Mouse (Mus musculus): Measurements from ENCODE around the gene Hhatl. TPM values are rescaled to one million over a fixed set of nuclear protein-coding genes. Genes with fewer than 3 reads are reported as not detected.

Hhatl gene
- not detected in 2 replicates for polyA plus RNA-seq (2012; ENCODE audit: insufficient read depth, low replicate concordance)

- Histone ChIP-seq H3K4me3 (replicated peaks) (no peak within 1 kb of the TSS), H3K9me3 (no peaks in the 10 kb centered on the region), H3K4me1 (peaks cover 3% of the 10 kb centered on the region; the same call in 1 of the 2 replicates), H3K36me3 (replicated peaks; ENCODE audit: low read length) (no peaks in the 10 kb centered on the region), H3K27me3 (replicated peaks) (peaks cover 91% of the 10 kb centered on the region)
- TF ChIP-seq FLI1 (IDR thresholded peaks at IDR 0.05; ENCODE audit: low read length) (no peak), GATA1 (IDR thresholded peaks at IDR 0.05; ENCODE audit: borderline replicate concordance, low read length) (no peak)
Observed at GRCm38 (mm10) chr9:121791757-121792521, at the start of gene Hhatl. Gene Hhatl, minus strand, starts transcription at chr9:121792507.

GRCm38 (mm10) chr9:121839622-121839965, 47.3 kb upstream of the Hhatl start:
- Histone ChIP-seq H3K27me3 (replicated peaks) (peaks cover 63% of the 10 kb centered on the region), H3K4me1 (peaks cover 26% of the 10 kb centered on the region), H3K9me3 (peaks cover 47% of the 10 kb centered on the region), H3K36me3 (replicated peaks; ENCODE audit: low read length) (peaks cover 7% of the 10 kb centered on the region), H3K4me3 (replicated peaks) (peak overlapping the region; percentile 89)
- no peak for TF ChIP-seq GATA1 (IDR thresholded peaks at IDR 0.05; ENCODE audit: borderline replicate concordance, low read length)
- TF ChIP-seq FLI1 (IDR thresholded peaks at IDR 0.05; ENCODE audit: low read length) = no peak

- Histone ChIP-seq H3K4me3 (replicated peaks) (peak within 1 kb of the TSS; percentile 89), H3K4me1 (peaks cover 26% of the 10 kb centered on the region), H3K9me3 (peaks cover 51% of the 10 kb centered on the region), H3K27me3 (replicated peaks) (peaks cover 67% of the 10 kb centered on the region), H3K36me3 (replicated peaks; ENCODE audit: low read length) (peaks cover 6% of the 10 kb centered on the region)
- TF ChIP-seq FLI1 (IDR thresholded peaks at IDR 0.05; ENCODE audit: low read length) = no peak
- TF ChIP-seq GATA1 (IDR thresholded peaks at IDR 0.05; ENCODE audit: borderline replicate concordance, low read length) = no peak
Observed at GRCm38 (mm10) chr9:121838829-121839621, 46.7 kb upstream of the Hhatl start, which contains the start of gene Ccdc13. Gene Ccdc13, minus strand, starts transcription at chr9:121839461.

- H3K27me3 ChIP-seq (replicated peaks) = peaks cover 77% of the 10 kb centered on the region
- peaks cover 49% of the 10 kb centered on the region for H3K9me3 ChIP-seq
- TF ChIP-seq GATA1 (IDR thresholded peaks at IDR 0.05; ENCODE audit: borderline replicate concordance, low read length) = no peak
- TF ChIP-seq FLI1 (IDR thresholded peaks at IDR 0.05; ENCODE audit: low read length) = no peak
- H3K4me1 ChIP-seq = peaks cover 30% of the 10 kb centered on the region
- no peaks in the 10 kb centered on the region for H3K36me3 ChIP-seq (replicated peaks; ENCODE audit: low read length)
- H3K4me3 ChIP-seq (replicated peaks) = no peak overlapping the region
Observed at GRCm38 (mm10) chr9:121838008-121838407, 45.7 kb upstream of the Hhatl start.

GRCm38 (mm10) chr9:121833825-121834224, 41.5 kb upstream of the Hhatl start:
- H3K27me3 ChIP-seq (replicated peaks) = peaks cover 70% of the 10 kb centered on the region
- no peak overlapping the region for H3K4me3 ChIP-seq (replicated peaks)
- TF ChIP-seq GATA1 (IDR thresholded peaks at IDR 0.05; ENCODE audit: borderline replicate concordance, low read length) (no peak), FLI1 (IDR thresholded peaks at IDR 0.05; ENCODE audit: low read length) (no peak)
- H3K36me3 ChIP-seq (replicated peaks; ENCODE audit: low read length) = no peaks in the 10 kb centered on the region
- peaks cover 31% of the 10 kb centered on the region for H3K4me1 ChIP-seq
- H3K9me3 ChIP-seq = peaks cover 46% of the 10 kb centered on the region

GRCm38 (mm10) chr9:121830956-121831293, 38.6 kb upstream of the Hhatl start:
- Histone ChIP-seq H3K36me3 (replicated peaks; ENCODE audit: low read length) (no peaks in the 10 kb centered on the region), H3K4me1 (peaks cover 24% of the 10 kb centered on the region; the same call in 1 of the 2 replicates), H3K4me3 (replicated peaks) (no peak overlapping the region), H3K9me3 (peaks cover 20% of the 10 kb centered on the region), H3K27me3 (replicated peaks) (peaks cover 71% of the 10 kb centered on the region)
- TF ChIP-seq GATA1 (IDR thresholded peaks at IDR 0.05; ENCODE audit: borderline replicate concordance, low read length) = no peak
- TF ChIP-seq FLI1 (IDR thresholded peaks at IDR 0.05; ENCODE audit: low read length) = no peak

GRCm38 (mm10) chr9:121830243-121830955, 38.1 kb upstream of the Hhatl start:
- no peak for TF ChIP-seq FLI1 (IDR thresholded peaks at IDR 0.05; ENCODE audit: low read length)
- TF ChIP-seq GATA1 (IDR thresholded peaks at IDR 0.05; ENCODE audit: borderline replicate concordance, low read length) = no peak
- Histone ChIP-seq H3K27me3 (replicated peaks) (peaks cover 70% of the 10 kb centered on the region), H3K4me1 (peaks cover 20% of the 10 kb centered on the region; the same call in 1 of the 2 replicates), H3K4me3 (replicated peaks) (no peak overlapping the region), H3K36me3 (replicated peaks; ENCODE audit: low read length) (no peaks in the 10 kb centered on the region), H3K9me3 (peaks cover 19% of the 10 kb centered on the region)

- TF ChIP-seq GATA1 (IDR thresholded peaks at IDR 0.05; ENCODE audit: borderline replicate concordance, low read length) (no peak), FLI1 (IDR thresholded peaks at IDR 0.05; ENCODE audit: low read length) (no peak)
- peaks cover 17% of the 10 kb centered on the region; the same call in 1 of the 2 replicates for H3K4me1 ChIP-seq
- peaks cover 23% of the 10 kb centered on the region for H3K9me3 ChIP-seq
- H3K27me3 ChIP-seq (replicated peaks) = peaks cover 79% of the 10 kb centered on the region
- no peaks in the 10 kb centered on the region for H3K36me3 ChIP-seq (replicated peaks; ENCODE audit: low read length)
- H3K4me3 ChIP-seq (replicated peaks) = no peak overlapping the region
Observed at GRCm38 (mm10) chr9:121829270-121829992, 37.1 kb upstream of the Hhatl start.

GRCm38 (mm10) chr9:121828314-121828713, 36.0 kb upstream of the Hhatl start:
- H3K9me3 ChIP-seq = peaks cover 13% of the 10 kb centered on the region
- H3K27me3 ChIP-seq (replicated peaks) = peaks cover 78% of the 10 kb centered on the region
- TF ChIP-seq FLI1 (IDR thresholded peaks at IDR 0.05; ENCODE audit: low read length) = no peak
- no peak for TF ChIP-seq GATA1 (IDR thresholded peaks at IDR 0.05; ENCODE audit: borderline replicate concordance, low read length)
- H3K4me3 ChIP-seq (replicated peaks) = no peak overlapping the region
- peaks cover 14% of the 10 kb centered on the region; the same call in 1 of the 2 replicates for H3K4me1 ChIP-seq
- H3K36me3 ChIP-seq (replicated peaks; ENCODE audit: low read length) = no peaks in the 10 kb centered on the region

Data from megakaryocyte, embryonic 14.5 days (primary cell).